Mouse (Mus musculus) right cerebral cortex, adult 18-20 months (tissue): ENCODE results near the gene Mpdz.

Experiments
- DNase-seq: peaks from one replicate; pipeline ENCODE4 v3.0.0; 2022; ENCODE audit warnings: mixed read lengths

The Mpdz gene

GRCm38 (mm10) chr4:81389263-81389662 lies 53.4 kb downstream of the Mpdz start:
- no peak for DNase-seq

GRCm38 (mm10) chr4:81387644-81388043 lies 55.0 kb downstream of the Mpdz start:
- no peak for DNase-seq

GRCm38 (mm10) chr4:81372355-81372754 lies 70.3 kb downstream of the Mpdz start:
- no peak for DNase-seq

GRCm38 (mm10) chr4:81351368-81351767 lies 91.2 kb downstream of the Mpdz start:
- DNase-seq, result no peak

GRCm38 (mm10) chr4:81348646-81349045 lies 94.0 kb downstream of the Mpdz start:
- no peak for DNase-seq

- DNase-seq, result no peak
Measured at GRCm38 (mm10) chr4:81345141-81345540, 97.5 kb downstream of the Mpdz start.

GRCm38 (mm10) chr4:81333628-81333991 lies 109.0 kb downstream of the Mpdz start:
- DNase-seq, result no peak

GRCm38 (mm10) chr4:81332901-81333627 lies 109.6 kb downstream of the Mpdz start:
- peak; percentile 71 for DNase-seq

- DNase-seq, result no peak
Measured at GRCm38 (mm10) chr4:81332439-81332841, 110.2 kb downstream of the Mpdz start.

- DNase-seq, result no peak
Measured at GRCm38 (mm10) chr4:81327694-81328093, 114.9 kb downstream of the Mpdz start.

GRCm38 (mm10) chr4:81323853-81324252 lies 118.8 kb downstream of the Mpdz start:
- no peak for DNase-seq

- no peak for DNase-seq
Measured at GRCm38 (mm10) chr4:81322232-81322631, 120.4 kb downstream of the Mpdz start.

GRCm38 (mm10) chr4:81314618-81315017 lies 128.0 kb downstream of the Mpdz start:
- no peak for DNase-seq

GRCm38 (mm10) chr4:81313246-81313645 lies 129.4 kb downstream of the Mpdz start:
- no peak for DNase-seq

GRCm38 (mm10) chr4:81310168-81310474 lies 132.5 kb downstream of the Mpdz start:
- DNase-seq, result no peak

- no peak for DNase-seq
Measured at GRCm38 (mm10) chr4:81309473-81310167, 133.0 kb downstream of the Mpdz start.

GRCm38 (mm10) chr4:81307596-81308265 lies 134.9 kb downstream of the Mpdz start:
- DNase-seq, result no peak

- DNase-seq, result no peak
Measured at GRCm38 (mm10) chr4:81302056-81302455, 140.6 kb downstream of the Mpdz start.

GRCm38 (mm10) chr4:81298384-81298783 lies 144.2 kb downstream of the Mpdz start:
- DNase-seq, result no peak

- DNase-seq, result no peak
Measured at GRCm38 (mm10) chr4:81293309-81293708, 149.3 kb downstream of the Mpdz start.

- no peak for DNase-seq
Measured at GRCm38 (mm10) chr4:81285564-81285963, 157.1 kb downstream of the Mpdz start.

- DNase-seq, result no peak
Measured at GRCm38 (mm10) chr4:81283611-81284010, 159.0 kb downstream of the Mpdz start.

GRCm38 (mm10) chr4:81283081-81283480 lies 159.5 kb downstream of the Mpdz start:
- DNase-seq, result no peak

GRCm38 (mm10) chr4:81280098-81280497 lies 162.5 kb downstream of the Mpdz start:
- DNase-seq, result no peak
